Mouse (Mus musculus) heart, adult 2 months (tissue): ENCODE measurements around the gene Gon7.

Experiments
- CTCF ChIP-seq: fragments of 200-600 bp; IDR thresholded peaks from 2 replicates; pipeline ENCODE4 v1.8.1; 2022; ENCODE audit warnings: antibody characterized with exemption, mild to moderate bottlenecking, moderate library complexity
- EP300 ChIP-seq: fragments of 200-500 bp; IDR thresholded peaks from 2 replicates; pipeline ENCODE4 v1.6.1; 2011; ENCODE audit warnings: low read depth, low read length, control low read depth; ENCODE audit not compliant: insufficient read depth
- POLR2A ChIP-seq: fragments of 200-500 bp; IDR thresholded peaks from 2 replicates; pipeline ENCODE4 v1.6.1; 2011; ENCODE audit warnings: mild to moderate bottlenecking, low read depth, low read length, control low read depth; ENCODE audit not compliant: insufficient read depth

GRCm38 (mm10) chr12:102743589-102744574, 13.7 kb downstream of the Gon7 start, which contains the start of the genes Moap1 and Tmem251:
- TF ChIP-seq CTCF (peak; percentile 49), POLR2A (peak; percentile 78), EP300 (no peak)
